Mouse (Mus musculus) midbrain, embryonic 11.5 days (tissue): ENCODE data around the gene Trem1. TPM values are rescaled to one million over a fixed set of nuclear protein-coding genes. Genes with fewer than 3 reads are reported as not detected.

Experiments used
- ATAC-seq: fragments of 200-750 bp; cut with Nextera tagmentation; 2 replicates; pipeline ENCODE4 v1.8.0; 2017; ENCODE audit warnings: moderate TSS enrichment, moderate library complexity; ENCODE audit not compliant: low FRiP score
- DNase-seq: peaks from one replicate; pipeline ENCODE4 v3.0.0; 2015; ENCODE audit warnings: low spot score; ENCODE audit errors: missing footprints
- H3K27ac ChIP-seq: fragments of 300-500 bp; sonication (generic); 2 replicates; pipeline ENCODE4 v1.5.1; 2014; ENCODE audit warnings: low read depth, low read length
- H3K27me3 ChIP-seq: fragments of 300-500 bp; sonication (generic); 2 replicates; pipeline ENCODE4 v1.6.1; 2014; ENCODE audit warnings: mild to moderate bottlenecking, low read length, moderate library complexity, mixed read lengths; ENCODE audit not compliant: control insufficient read depth, insufficient read depth
- H3K36me3 ChIP-seq: fragments of 300-500 bp; sonication (generic); 2 replicates; pipeline ENCODE4 v1.6.1; 2014; ENCODE audit warnings: mild to moderate bottlenecking, low read length, moderate library complexity, mixed read lengths; ENCODE audit not compliant: control insufficient read depth, insufficient read depth
- H3K4me1 ChIP-seq: fragments of 300-500 bp; sonication (generic); 2 replicates; pipeline ENCODE4 v1.6.1; 2014; ENCODE audit warnings: low read length; ENCODE audit not compliant: control insufficient read depth, insufficient read depth
- H3K4me2 ChIP-seq: fragments of 300-500 bp; sonication (generic); 2 replicates; pipeline ENCODE4 v1.6.1; 2014; ENCODE audit warnings: mild to moderate bottlenecking, moderate library complexity
- H3K4me3 ChIP-seq: fragments of 300-500 bp; sonication (generic); 2 replicates; pipeline ENCODE4 v1.5.1; 2014; ENCODE audit warnings: low read depth, low read length
- H3K9ac ChIP-seq: fragments of 300-500 bp; sonication (generic); 2 replicates; pipeline ENCODE4 v1.6.1; 2014; ENCODE audit warnings: low read length
- H3K9me3 ChIP-seq: fragments of 300-500 bp; sonication (generic); 2 replicates; pipeline ENCODE4 v1.6.1; 2016; ENCODE audit warnings: low read length; ENCODE audit not compliant: control insufficient read depth
- WGBS: fragments of 180-500 bp; shearing (Covaris S2); extraction: QIAGEN DNeasy Blood & Tissue Kit; methylation state at CpG from one replicate; pipeline ENCODE4 v1.1.7; 2014; 5-methylcytosine and 5-hydroxymethylcytosine counted together
- polyA plus RNA-seq: library from polyadenylated mRNA; unstranded; fragments of >200 nt; fragmentation: Nextera tagmentation; extraction: Ambion mirVana; gene quantifications from 2 replicates; pipeline ENCODE4 v1.2.1, GENCODE M21; 2014

Gene Trem1
- polyA plus RNA-seq, result 0.12 TPM in 1 of 2 replicates, not detected in the other

DNA sequence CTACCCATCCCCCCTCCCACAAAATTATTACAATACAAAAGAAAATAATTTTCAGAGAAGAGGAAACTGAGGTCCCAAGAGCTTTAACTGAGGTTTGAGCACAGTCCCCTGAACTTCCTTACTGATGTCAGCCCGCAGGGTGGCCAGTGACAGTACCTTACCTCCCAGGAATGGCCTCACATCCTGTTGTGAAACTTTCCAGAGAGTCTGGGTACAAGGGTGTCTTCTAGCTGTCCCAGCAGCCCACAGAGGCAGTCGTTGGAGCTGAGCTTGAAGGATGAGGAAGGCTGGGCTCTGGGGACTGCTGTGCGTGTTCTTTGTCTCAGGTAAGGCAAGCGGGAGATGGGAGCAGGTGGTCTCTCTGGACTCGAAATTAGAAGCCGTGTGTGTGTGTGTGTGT, at the start of gene Trem1:
Gene Trem1 (plus strand): TSS at position 251 of the 400 bp plus-strand sequence.
- Histone ChIP-seq H3K27me3 (no peaks in the 10 kb centered on the region), H3K9me3 (no peaks in the 10 kb centered on the region), H3K4me2 (no peak within 1 kb of the TSS), H3K4me3 (no peak within 1 kb of the TSS), H3K36me3 (no peaks in the 10 kb centered on the region), H3K27ac (no peak within 1 kb of the TSS), H3K9ac (no peak within 1 kb of the TSS), H3K4me1 (no peaks in the 10 kb centered on the region)
- DNase-seq (no peak), ATAC-seq (no peak)
- 77% methylated on average over 6 of the region's 6 CpGs for WGBS

- ATAC-seq (no peak), DNase-seq (no peak)
- no peak overlapping the region for H3K4me3 ChIP-seq
- 75% methylated on average over 5 of the region's 5 CpGs for WGBS
- no peaks in the 10 kb centered on the region for H3K4me1 ChIP-seq
- H3K36me3 ChIP-seq, result no peaks in the 10 kb centered on the region
- H3K9ac ChIP-seq, result no peak overlapping the region
- no peaks in the 10 kb centered on the region for H3K9me3 ChIP-seq
- H3K27me3 ChIP-seq, result no peaks in the 10 kb centered on the region
- H3K27ac ChIP-seq, result no peak overlapping the region
- no peak overlapping the region for H3K4me2 ChIP-seq
Measured at GRCm38 (mm10) chr17:48185252-48185651, 47.3 kb upstream of the Trem1 start.

DNA sequence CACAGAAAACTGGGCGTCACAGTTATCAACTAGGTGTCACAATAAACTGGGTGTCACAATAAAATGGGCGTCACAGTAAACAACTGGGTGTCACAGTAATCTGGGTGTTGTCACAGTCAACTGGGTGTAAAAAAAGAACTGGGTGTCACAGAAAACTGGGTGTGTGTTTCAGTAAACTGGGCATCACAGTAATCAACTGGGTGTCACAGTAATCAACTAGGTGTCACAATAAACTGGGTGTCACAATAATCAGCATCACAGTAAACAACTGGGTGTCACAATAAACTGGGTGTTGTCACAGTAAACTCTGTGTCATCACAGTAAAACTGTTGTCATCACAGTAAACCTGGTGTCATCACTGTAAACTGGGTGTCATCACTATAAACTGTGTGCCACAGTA, 40.2 kb upstream of the Trem1 start:
- H3K9me3 ChIP-seq, result no peaks in the 10 kb centered on the region
- no peak for DNase-seq
- no peaks in the 10 kb centered on the region for H3K36me3 ChIP-seq
- no peak overlapping the region for H3K4me2 ChIP-seq
- no peaks in the 10 kb centered on the region for H3K4me1 ChIP-seq
- no peak overlapping the region for H3K9ac ChIP-seq
- ATAC-seq, result no peak
- H3K27ac ChIP-seq, result no peak overlapping the region
- WGBS, result 78% methylated on average over 2 of the region's 2 CpGs
- H3K4me3 ChIP-seq, result no peak overlapping the region
- no peaks in the 10 kb centered on the region for H3K27me3 ChIP-seq

- no peak for DNase-seq
- Histone ChIP-seq H3K9me3 (no peaks in the 10 kb centered on the region), H3K36me3 (no peaks in the 10 kb centered on the region), H3K27ac (no peak overlapping the region), H3K9ac (no peak overlapping the region), H3K4me3 (no peak overlapping the region), H3K27me3 (no peaks in the 10 kb centered on the region), H3K4me2 (no peak overlapping the region), H3K4me1 (no peaks in the 10 kb centered on the region)
- no peak for ATAC-seq
- 94% methylated on average over 12 of the region's 12 CpGs for WGBS
Measured at GRCm38 (mm10) chr17:48203086-48203485, 29.5 kb upstream of the Trem1 start.

DNA sequence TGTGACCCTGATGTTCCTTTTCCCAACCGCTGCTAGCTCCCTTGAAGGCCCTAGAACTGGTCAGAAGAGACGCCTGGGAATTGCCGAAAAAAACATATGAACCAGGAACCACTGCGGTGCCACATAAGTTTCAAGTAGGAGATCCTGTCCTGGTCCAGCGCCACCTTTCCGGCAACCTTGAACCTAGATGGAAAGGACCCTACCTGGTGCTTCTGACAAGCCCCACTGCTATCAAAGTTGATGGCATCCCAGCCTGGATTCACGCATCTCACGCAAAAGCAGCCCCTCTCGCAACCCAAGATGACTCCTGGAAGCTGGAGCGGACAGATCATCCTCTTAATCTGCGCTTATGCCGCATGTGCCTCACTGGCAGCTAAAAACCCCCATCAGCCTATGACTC, 20.0 kb upstream of the Trem1 start:
- no peaks in the 10 kb centered on the region for H3K36me3 ChIP-seq
- no peak overlapping the region for H3K9ac ChIP-seq
- no peaks in the 10 kb centered on the region for H3K27me3 ChIP-seq
- no peak overlapping the region for H3K27ac ChIP-seq
- H3K9me3 ChIP-seq, result no peaks in the 10 kb centered on the region
- no peak overlapping the region for H3K4me2 ChIP-seq
- ATAC-seq (no peak), DNase-seq (no peak)
- no peaks in the 10 kb centered on the region for H3K4me1 ChIP-seq
- 95% methylated on average over 12 of the region's 12 CpGs for WGBS
- H3K4me3 ChIP-seq, result no peak overlapping the region

GRCm38 (mm10) chr17:48213511-48213910, 19.1 kb upstream of the Trem1 start:
- ATAC-seq (no peak), DNase-seq (no peak)
- H3K27ac ChIP-seq, result no peak overlapping the region
- H3K27me3 ChIP-seq, result no peaks in the 10 kb centered on the region
- no peaks in the 10 kb centered on the region for H3K4me1 ChIP-seq
- WGBS, result 74% methylated on average over 5 of the region's 5 CpGs
- no peaks in the 10 kb centered on the region; the same call in 1 of the 2 replicates for H3K9me3 ChIP-seq
- H3K9ac ChIP-seq, result no peak overlapping the region
- H3K36me3 ChIP-seq, result no peaks in the 10 kb centered on the region
- H3K4me2 ChIP-seq, result no peak overlapping the region
- H3K4me3 ChIP-seq, result no peak overlapping the region

DNA sequence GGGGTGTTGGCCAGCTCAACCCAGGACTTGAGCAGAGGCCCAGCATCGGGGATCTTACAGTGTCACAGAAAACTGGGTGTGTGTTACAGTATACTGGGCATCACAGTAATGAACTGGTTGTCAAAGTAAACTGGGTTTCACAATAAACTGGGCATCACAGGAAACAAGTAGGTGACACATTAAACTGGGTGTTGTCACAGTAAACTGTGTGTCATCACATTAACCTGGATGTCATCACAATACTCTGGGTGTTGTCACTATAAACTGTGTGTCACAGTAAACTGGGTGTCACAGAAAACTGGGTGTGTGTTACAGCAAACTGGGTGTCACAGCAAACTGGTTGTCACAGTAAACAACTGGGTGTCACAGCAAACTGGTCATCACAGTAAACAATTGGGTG, 17.1 kb upstream of the Trem1 start:
- Histone ChIP-seq H3K4me2 (no peak overlapping the region), H3K4me1 (no peaks in the 10 kb centered on the region)
- ATAC-seq, result no peak

DNA sequence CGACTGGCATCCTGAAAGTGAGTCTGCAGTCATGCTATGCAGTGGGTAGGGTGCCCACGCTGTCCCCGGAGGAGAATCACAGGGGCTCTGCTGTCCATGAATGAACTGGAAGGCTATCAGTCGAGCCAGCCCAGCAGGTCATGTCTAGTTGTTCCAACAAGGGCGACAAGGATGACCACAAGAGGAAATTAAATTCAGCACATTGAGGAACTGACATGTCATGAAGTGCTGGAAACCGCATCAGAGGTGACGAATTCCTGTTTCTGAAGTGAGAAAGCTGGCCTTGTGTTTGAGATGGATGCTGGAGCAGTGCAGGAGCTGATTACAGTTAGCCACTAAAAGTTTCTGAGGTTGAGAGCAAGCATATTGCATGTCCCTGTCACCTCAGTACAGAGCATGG, 1.9 kb upstream of the Trem1 start:
- no peak for ATAC-seq
- no peaks in the 10 kb centered on the region for H3K9me3 ChIP-seq
- no peaks in the 10 kb centered on the region for H3K36me3 ChIP-seq
- H3K4me3 ChIP-seq, result no peak overlapping the region
- no peak overlapping the region for H3K9ac ChIP-seq
- H3K27ac ChIP-seq, result no peak overlapping the region
- WGBS, result 85% methylated on average over 7 of the region's 7 CpGs
- no peak for DNase-seq
- no peak overlapping the region for H3K4me2 ChIP-seq
- no peaks in the 10 kb centered on the region for H3K27me3 ChIP-seq
- H3K4me1 ChIP-seq, result no peaks in the 10 kb centered on the region

More for the DNA sequence above, 17.1 kb upstream of the Trem1 start:
- no peak for DNase-seq
- no peaks in the 10 kb centered on the region for H3K36me3 ChIP-seq
- 100% methylated on average over 1 of the region's 1 CpGs for WGBS
- H3K9ac ChIP-seq, result no peak overlapping the region
- H3K4me3 ChIP-seq, result no peak overlapping the region
- H3K27ac ChIP-seq, result no peak overlapping the region
- H3K9me3 ChIP-seq, result no peaks in the 10 kb centered on the region; the same call in 1 of the 2 replicates
- no peaks in the 10 kb centered on the region for H3K27me3 ChIP-seq

- WGBS, result 86% methylated on average over 4 of the region's 4 CpGs
- ATAC-seq (no peak), DNase-seq (no peak)
- no peaks in the 10 kb centered on the region for H3K9me3 ChIP-seq
- H3K27me3 ChIP-seq, result no peaks in the 10 kb centered on the region
- H3K4me3 ChIP-seq, result no peak overlapping the region
- H3K36me3 ChIP-seq, result no peaks in the 10 kb centered on the region
- H3K27ac ChIP-seq, result no peak overlapping the region
- H3K4me2 ChIP-seq, result no peak overlapping the region
- H3K4me1 ChIP-seq, result no peaks in the 10 kb centered on the region
- H3K9ac ChIP-seq, result no peak overlapping the region
Measured at GRCm38 (mm10) chr17:48233789-48234188, 1.2 kb downstream of the Trem1 start.

GRCm38 (mm10) chr17:48234550-48234949, 2.0 kb downstream of the Trem1 start:
- Histone ChIP-seq H3K4me2 (no peak overlapping the region), H3K27ac (no peak overlapping the region), H3K9ac (no peak overlapping the region), H3K36me3 (no peaks in the 10 kb centered on the region), H3K4me3 (no peak overlapping the region), H3K27me3 (no peaks in the 10 kb centered on the region), H3K4me1 (no peaks in the 10 kb centered on the region), H3K9me3 (no peaks in the 10 kb centered on the region)
- ATAC-seq (no peak), DNase-seq (no peak)
- 79% methylated on average over 5 of the region's 5 CpGs for WGBS
